Mouse (Mus musculus): ENCODE measurements at regions not wholly inside any gene's neighbourhood (a gene's known extent, or its start where the extent isn't known, plus 50 kb on each side); places are given as distances from the start of the nearest gene placed in this dataset.

GRCm38 (mm10) chr10:122199791-122200190 lies 102.6 kb upstream of the Rxylt1 start:
- TF ChIP-seq POLR2A (IDR thresholded peaks at IDR 0.05; ENCODE audit: borderline replicate concordance, insufficient read depth, low read length) (no peak), CTCF (IDR thresholded peaks at IDR 0.05; ENCODE audit: borderline replicate concordance, insufficient read depth, low read depth, low read length) (no peak)
